Mouse (Mus musculus) MEL (cell line): ENCODE data around the gene Chrna7. TPM values are rescaled to one million over a fixed set of nuclear protein-coding genes. Genes with fewer than 3 reads are reported as not detected.

ENCODE experiments used
- DNase-seq: peaks from one replicate; pipeline ENCODE4 v3.0.0; 2011; ENCODE audit warnings: low read depth, low spot score
- H3K27ac ChIP-seq: 2 replicates; pipeline ENCODE4 v1.5.1; 2012; ENCODE audit warnings: low read depth, mild to moderate bottlenecking, control low read depth, low read length, moderate library complexity; ENCODE audit not compliant: control insufficient read depth
- H3K27me3 ChIP-seq, 2 experiments: fragments of 150-350 bp in 1 of 2; sonication (generic) in 1 of 2; 2 replicates each; pipeline ENCODE4 v1.6.1; 2012; ENCODE audit warnings: low read length in 2 of 2, mild to moderate bottlenecking in 2 of 2, improper control_type of control experiment in 1 of 2, moderate library complexity in 1 of 2; ENCODE audit not compliant: insufficient read depth in 2 of 2, control insufficient read depth in 1 of 2
- H3K36me3 ChIP-seq, 2 experiments: 2 replicates each; pipeline ENCODE4 v1.6.1; 2012 to 2014; ENCODE audit warnings: low read length in 2 of 2, improper control_type of control experiment in 1 of 2, inconsistent platforms in 1 of 2, mild to moderate bottlenecking in 1 of 2; ENCODE audit not compliant: insufficient read depth in 2 of 2, control insufficient read depth in 1 of 2
- H3K4me1 ChIP-seq, 2 experiments: fragments of 150-350 bp in 1 of 2; sonication (generic) in 1 of 2; 2 replicates each; pipeline ENCODE4 v1.6.1; 2012; ENCODE audit warnings: low read length in 2 of 2, improper control_type of control experiment in 1 of 2, mild to moderate bottlenecking in 1 of 2; ENCODE audit not compliant: insufficient read depth in 2 of 2, control insufficient read depth in 1 of 2
- H3K4me3 ChIP-seq, 2 experiments: fragments of 150-350 bp in 1 of 2; sonication (generic) in 1 of 2; 2 replicates each; pipeline ENCODE4 v1.5.1; 2012; ENCODE audit warnings: low read depth in 2 of 2, low read length in 2 of 2, mild to moderate bottlenecking in 2 of 2, moderate library complexity in 2 of 2, control low read depth in 1 of 2, improper control_type of control experiment in 1 of 2; ENCODE audit not compliant: control insufficient read depth in 1 of 2, insufficient read depth in 1 of 2
- H3K79me2 ChIP-seq: 2 replicates; pipeline ENCODE4 v1.6.1; 2012; ENCODE audit warnings: mild to moderate bottlenecking, low read length, moderate library complexity; ENCODE audit not compliant: control insufficient read depth, poor library complexity, insufficient read depth
- H3K9ac ChIP-seq: 2 replicates; pipeline ENCODE4 v1.6.1; 2012; ENCODE audit warnings: low read depth, mild to moderate bottlenecking, control low read depth, low read length, moderate library complexity; ENCODE audit not compliant: control insufficient read depth, poor library complexity, severe bottlenecking
- H3K9me3 ChIP-seq: fragments of 150-350 bp; sonication (generic); replicated peaks from 2 replicates; pipeline ENCODE4 v1.6.1; 2012; ENCODE audit warnings: mild to moderate bottlenecking, low read length, improper control_type of control experiment, moderate library complexity; ENCODE audit not compliant: insufficient read depth
- CHD1 ChIP-seq: IDR thresholded peaks from 2 replicates; pipeline ENCODE4 v1.6.1; 2012; ENCODE audit warnings: low read depth, mild to moderate bottlenecking, inconsistent platforms, low read length, improper control_type of control experiment
- CHD2 ChIP-seq: IDR thresholded peaks from 2 replicates; pipeline ENCODE4 v1.6.1; 2011; ENCODE audit warnings: low read length, improper control_type of control experiment
- E2F4 ChIP-seq: IDR thresholded peaks from 2 replicates; pipeline ENCODE4 v1.6.1; 2011; ENCODE audit warnings: low read depth, low read length, improper control_type of control experiment, borderline replicate concordance
- GABPA ChIP-seq: IDR thresholded peaks from 2 replicates; pipeline ENCODE4 v1.6.1; 2012; ENCODE audit warnings: low read depth, mild to moderate bottlenecking, inconsistent platforms, low read length, improper control_type of control experiment, moderate library complexity
- GATA1 ChIP-seq: IDR thresholded peaks from 2 replicates; pipeline ENCODE4 v1.6.1; 2011; ENCODE audit warnings: low read depth, low read length, improper control_type of control experiment
- HCFC1 ChIP-seq: IDR thresholded peaks from 2 replicates; pipeline ENCODE4 v1.6.1; 2012; ENCODE audit warnings: low read depth, mild to moderate bottlenecking, inconsistent platforms, low read length, improper control_type of control experiment, moderate library complexity
- MAFK ChIP-seq: IDR thresholded peaks from 2 replicates; pipeline ENCODE4 v1.6.1; 2011; ENCODE audit warnings: low read depth, mild to moderate bottlenecking, low read length, improper control_type of control experiment, borderline replicate concordance
- MAX ChIP-seq: IDR thresholded peaks from 2 replicates; pipeline ENCODE4 v1.6.1; 2011; ENCODE audit warnings: low read length, improper control_type of control experiment
- MAZ ChIP-seq: IDR thresholded peaks from 2 replicates; pipeline ENCODE4 v1.6.1; 2012; ENCODE audit warnings: low read depth, mild to moderate bottlenecking, inconsistent platforms, low read length, improper control_type of control experiment
- MEF2A ChIP-seq: IDR thresholded peaks from 2 replicates; pipeline ENCODE4 v1.6.1; 2014; ENCODE audit warnings: low read depth, mild to moderate bottlenecking, inconsistent platforms, low read length, improper control_type of control experiment; ENCODE audit not compliant: poor library complexity, insufficient replicate concordance, severe bottlenecking; ENCODE audit errors: extremely low read depth
- MXI1 ChIP-seq: IDR thresholded peaks from 2 replicates; pipeline ENCODE4 v1.6.1; 2011; ENCODE audit warnings: mild to moderate bottlenecking, low read depth, low read length, improper control_type of control experiment
- NRF1 ChIP-seq: IDR thresholded peaks from 2 replicates; pipeline ENCODE4 v1.6.1; 2014; ENCODE audit warnings: low read depth, mild to moderate bottlenecking, inconsistent platforms, low read length, improper control_type of control experiment, moderate library complexity; ENCODE audit not compliant: poor library complexity, insufficient read depth, severe bottlenecking
- POLR2A ChIP-seq, 2 experiments: IDR thresholded peaks; 2 replicates each; pipeline ENCODE4 v1.6.1; 2011 to 2012; ENCODE audit warnings: low read length in 2 of 2, mild to moderate bottlenecking in 2 of 2, control low read depth in 1 of 2, improper control_type of control experiment in 1 of 2, low read depth in 1 of 2, moderate library complexity in 1 of 2; ENCODE audit not compliant: control insufficient read depth in 1 of 2, insufficient read depth in 1 of 2, poor library complexity in 1 of 2
- POLR2AphosphoS5 ChIP-seq: IDR thresholded peaks from 2 replicates; pipeline ENCODE4 v1.6.1; 2012; ENCODE audit warnings: low read depth, borderline replicate concordance, mild to moderate bottlenecking, inconsistent platforms, low read length, moderate library complexity, mixed read lengths
- RAD21 ChIP-seq: IDR thresholded peaks from 2 replicates; pipeline ENCODE4 v1.6.1; 2011; ENCODE audit warnings: mild to moderate bottlenecking, low read depth, low read length, improper control_type of control experiment
- SMC3 ChIP-seq: IDR thresholded peaks from 2 replicates; pipeline ENCODE4 v1.6.1; 2011; ENCODE audit warnings: low read depth, low read length, improper control_type of control experiment
- TAL1 ChIP-seq: IDR thresholded peaks from 2 replicates; pipeline ENCODE4 v1.6.1; 2012; ENCODE audit warnings: mild to moderate bottlenecking, inconsistent platforms, low read length, moderate library complexity, mixed read lengths
- TBP ChIP-seq: IDR thresholded peaks from 2 replicates; pipeline ENCODE4 v1.8.0; 2011; ENCODE audit warnings: low read depth, low read length, improper control_type of control experiment
- UBTF ChIP-seq: IDR thresholded peaks from 2 replicates; pipeline ENCODE4 v1.6.1; 2012; ENCODE audit warnings: low read depth, mild to moderate bottlenecking, inconsistent platforms, low read length, improper control_type of control experiment, moderate library complexity, borderline replicate concordance; ENCODE audit not compliant: insufficient read depth
- USF1 ChIP-seq: IDR thresholded peaks from 2 replicates; pipeline ENCODE4 v1.6.1; 2014; ENCODE audit warnings: low read depth, mild to moderate bottlenecking, inconsistent platforms, low read length, improper control_type of control experiment, moderate library complexity
- USF2 ChIP-seq, 2 experiments: IDR thresholded peaks; 2 replicates each; pipeline ENCODE4 v1.6.1; 2011 to 2012; ENCODE audit warnings: improper control_type of control experiment in 2 of 2, low read length in 2 of 2, borderline replicate concordance in 1 of 2, inconsistent platforms in 1 of 2, low read depth in 1 of 2, mild to moderate bottlenecking in 1 of 2; ENCODE audit not compliant: insufficient read depth in 1 of 2
- ZC3H11A ChIP-seq: IDR thresholded peaks from 2 replicates; pipeline ENCODE4 v1.6.1; 2012; ENCODE audit warnings: low read depth, mild to moderate bottlenecking, inconsistent platforms, low read length, improper control_type of control experiment
- ZMIZ1 ChIP-seq: IDR thresholded peaks from 2 replicates; pipeline ENCODE4 v1.6.1; 2012; ENCODE audit warnings: low read depth, mild to moderate bottlenecking, inconsistent platforms, low read length, improper control_type of control experiment, moderate library complexity
- ZNF384 ChIP-seq: IDR thresholded peaks from 2 replicates; pipeline ENCODE4 v1.6.1; 2012; ENCODE audit warnings: low read depth, mild to moderate bottlenecking, inconsistent platforms, low read length, improper control_type of control experiment
- polyA plus RNA-seq, 2 experiments: library from polyadenylated mRNA; stranded (reverse) in 1 of 2; unstranded in 1 of 2; fragments of >175 nt in 1 of 2; fragments of >200 nt in 1 of 2; gene quantifications; 2 replicates each; pipeline versions ENCODE4 v1.2.1 to v1.2.4; 2012; ENCODE audit warnings: low replicate concordance in 2 of 2, low read depth in 1 of 2; ENCODE audit not compliant: insufficient read length in 2 of 2, insufficient read depth in 1 of 2, missing spikeins in 1 of 2
- total RNA-seq: library from RNA; depleted of rRNA; stranded (reverse); fragments of 300-350 nt; gene quantifications from 2 replicates; pipeline ENCODE4 v1.2.3, GENCODE M21; 2012

Chrna7 gene
- total and polyA plus RNA-seq, 3 experiments: not detected

DNA sequence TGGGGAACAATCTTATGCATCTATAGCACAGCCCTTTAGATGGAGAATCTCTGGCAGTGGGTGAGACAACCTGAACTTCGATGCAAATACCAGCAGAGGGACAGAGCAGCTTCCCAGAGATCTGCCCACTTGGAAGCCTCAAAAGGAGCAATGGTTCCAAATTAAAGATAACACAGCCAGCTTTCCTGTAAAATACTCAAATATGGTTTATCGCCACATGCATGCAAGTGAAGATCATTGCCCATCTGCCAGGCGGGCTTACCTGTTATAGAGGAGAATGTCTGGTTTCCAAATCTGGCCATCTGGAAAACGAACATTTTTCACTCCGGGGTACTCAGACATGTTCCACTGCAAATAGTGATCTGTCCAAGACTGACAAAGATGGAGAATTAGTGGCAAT, 64.0 kb downstream of the Chrna7 start:
- H3K27me3 ChIP-seq: no peaks in the 10 kb centered on the region
- no peak for TF ChIP-seq TBP
- no peak for TF ChIP-seq POLR2AphosphoS5
- no peak for TF ChIP-seq MAX
- TF ChIP-seq ZNF384: no peak
- no peak for TF ChIP-seq SMC3
- no peak for TF ChIP-seq TAL1
- TF ChIP-seq GABPA: no peak
- TF ChIP-seq NRF1: no peak
- no peak for TF ChIP-seq UBTF
- no peak for TF ChIP-seq RAD21
- no peak for TF ChIP-seq MEF2A
- no peak for TF ChIP-seq ZMIZ1
- no peak for TF ChIP-seq HCFC1
- TF ChIP-seq GATA1: no peak
- no peak for TF ChIP-seq MAZ
- no peak for TF ChIP-seq USF1
- no peak for TF ChIP-seq MXI1
- TF ChIP-seq E2F4: no peak
- no peak for TF ChIP-seq ZC3H11A
- TF ChIP-seq, all 39 proteins: peak for 0
- Histone ChIP-seq H3K4me3 (no peak overlapping the region), H3K4me1 (no peaks in the 10 kb centered on the region), H3K79me2 (no peaks in the 10 kb centered on the region), H3K9ac (no peak overlapping the region), H3K27ac (no peak overlapping the region), H3K36me3 (no peaks in the 10 kb centered on the region), H3K9me3 (no peaks in the 10 kb centered on the region)
- no peak for DNase-seq

DNA sequence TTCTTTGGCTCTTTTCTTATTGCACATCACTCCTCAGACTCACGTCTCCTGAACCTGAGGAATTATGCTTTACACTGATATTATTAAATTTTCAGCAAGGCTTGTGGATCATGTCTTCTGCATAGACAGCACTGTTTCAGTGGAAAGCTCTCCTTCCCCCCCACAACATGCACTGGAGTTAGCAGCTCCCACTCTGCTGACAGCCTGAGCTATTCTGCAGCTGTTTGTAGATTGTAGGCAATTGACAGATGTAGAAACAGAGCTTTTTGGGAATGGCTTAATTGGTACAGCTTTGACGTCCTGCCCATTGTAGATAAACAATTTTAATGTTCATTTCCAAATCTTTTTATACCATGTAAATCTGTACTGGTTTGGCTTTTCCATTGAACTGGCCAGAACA, 89.8 kb downstream of the Chrna7 start:
- no peaks in the 10 kb centered on the region for H3K27me3 ChIP-seq
- DNase-seq: no peak
- no peak overlapping the region for H3K27ac ChIP-seq
- no peaks in the 10 kb centered on the region for H3K79me2 ChIP-seq
- no peaks in the 10 kb centered on the region for H3K9me3 ChIP-seq
- no peaks in the 10 kb centered on the region for H3K36me3 ChIP-seq
- no peak overlapping the region for H3K4me3 ChIP-seq
- H3K4me1 ChIP-seq: no peaks in the 10 kb centered on the region
- TF ChIP-seq USF2 (IDR thresholded peaks at IDR 0.05; ENCODE audit: borderline replicate concordance in 1 of 2, insufficient read depth in 1 of 2, low read depth in 1 of 2, low read length in 2 of 2) (no peak), POLR2AphosphoS5 (no peak), ZC3H11A (no peak), MXI1 (no peak), MAFK (no peak), CHD2 (no peak), POLR2A (IDR thresholded peaks at IDR 0.05; ENCODE audit: control insufficient read depth in 1 of 2, insufficient read depth in 1 of 2, low read depth in 1 of 2, low read length in 2 of 2, poor library complexity in 1 of 2) (no peak), CHD1 (no peak), E2F4 (no peak), TAL1 (no peak), USF1 (no peak)
- no peak overlapping the region for H3K9ac ChIP-seq
